Mouse (Mus musculus) skeletal muscle tissue, postnatal 0 days (tissue): ENCODE results near the gene Crybg3. TPM values are rescaled to one million over a fixed set of nuclear protein-coding genes. Genes with fewer than 3 reads are reported as not detected.

Experiments
- polyA plus RNA-seq: library from polyadenylated mRNA; unstranded; fragments of >200 nt; fragmentation: Nextera tagmentation; extraction: Ambion mirVana; gene quantifications from 2 replicates; pipeline ENCODE4 v1.2.1, GENCODE M21; 2015

The Crybg3 gene
- 6.3 and 6.4 TPM in 2 replicates for polyA plus RNA-seq

GRCm38 (mm10) chr16:59600311-59601251 is at the start of gene Crybg3:
Crybg3 (minus strand) TSS chr16:59600979.

GRCm38 (mm10) chr16:59639102-59639691 is 38.4 kb upstream of the Crybg3 start, which contains the start of gene Arl6:
Arl6 (minus strand) TSS chr16:59639391.

GRCm38 (mm10) chr16:59471637-59472278 is 129.0 kb downstream of the Crybg3 start, which contains the start of gene Riox2:
Riox2 (plus strand) TSS chr16:59471775.

Other genes with a start within 250 kb of the Crybg3 start
- gene Olfr209, start 237.0 kb downstream of the Crybg3 start, polyA plus RNA-seq, result not detected in 2 replicates
- gene Gabrr3, start 193.6 kb downstream of the Crybg3 start, polyA plus RNA-seq, result 0.03 TPM in 1 of 2 replicates, not detected in the other
- gene Riox2, start 129.2 kb downstream of the Crybg3 start, polyA plus RNA-seq, result 12.6 and 13.5 TPM in 2 replicates
- 6.9 and 9.2 TPM in 2 replicates for gene Arl6, start 38.4 kb upstream of the Crybg3 start, polyA plus RNA-seq